Mouse (Mus musculus) frontal cortex, postnatal 36 days (tissue): ENCODE measurements at regions not wholly inside any gene's neighbourhood (a gene's known extent, or its start where the extent isn't known, plus 50 kb on each side); places are given as distances from the start of the nearest gene placed in this dataset.

Source experiments
- DNase-seq, 2 experiments: peaks; one replicate each; pipeline ENCODE4 v3.0.0; 2022; ENCODE audit warnings: low spot score in 2 of 2

GRCm38 (mm10) chr8:36304809-36305208 lies 539.2 kb downstream of the Gm19410 start:
- DNase-seq: no peak

- DNase-seq: no peak
Measured at GRCm38 (mm10) chr8:36306336-36306735, 540.7 kb downstream of the Gm19410 start.

- DNase-seq: no peak
Measured at GRCm38 (mm10) chr8:36307496-36307895, 541.9 kb downstream of the Gm19410 start.

GRCm38 (mm10) chr8:36308056-36308455 lies 542.5 kb downstream of the Gm19410 start:
- no peak for DNase-seq

GRCm38 (mm10) chr8:36309326-36309725 lies 543.7 kb downstream of the Gm19410 start:
- no peak for DNase-seq

- no peak for DNase-seq
Measured at GRCm38 (mm10) chr8:36309952-36310351, 544.4 kb downstream of the Gm19410 start.

- no peak for DNase-seq
Measured at GRCm38 (mm10) chr8:36311734-36312133, 546.1 kb downstream of the Gm19410 start.

GRCm38 (mm10) chr8:36312963-36313362 lies 547.4 kb downstream of the Gm19410 start:
- DNase-seq: no peak

GRCm38 (mm10) chr8:36318396-36318795 lies 552.8 kb downstream of the Gm19410 start:
- no peak for DNase-seq

GRCm38 (mm10) chr8:36318884-36319283 lies 553.3 kb downstream of the Gm19410 start:
- no peak for DNase-seq

- no peak for DNase-seq
Measured at GRCm38 (mm10) chr8:36319314-36319959, 553.8 kb downstream of the Gm19410 start.

GRCm38 (mm10) chr8:36322125-36322524 lies 556.5 kb downstream of the Gm19410 start:
- no peak for DNase-seq

- DNase-seq: no peak
Measured at GRCm38 (mm10) chr8:36322578-36322977, 557.0 kb downstream of the Gm19410 start.

GRCm38 (mm10) chr8:36338628-36339027 lies 573.0 kb downstream of the Gm19410 start:
- DNase-seq: no peak

- DNase-seq: no peak
Measured at GRCm38 (mm10) chr8:36339449-36339848, 573.9 kb downstream of the Gm19410 start.

GRCm38 (mm10) chr8:36340454-36340853 lies 574.9 kb downstream of the Gm19410 start:
- no peak for DNase-seq

- no peak for DNase-seq
Measured at GRCm38 (mm10) chr8:36341965-36342364, 576.4 kb downstream of the Gm19410 start.

GRCm38 (mm10) chr8:36342650-36343049 lies 577.1 kb downstream of the Gm19410 start:
- DNase-seq: no peak

GRCm38 (mm10) chr8:36346682-36347324 lies 581.2 kb downstream of the Gm19410 start:
- peak; percentile 67 to 84 for DNase-seq

GRCm38 (mm10) chr8:36348067-36348466 lies 582.5 kb downstream of the Gm19410 start:
- DNase-seq: no peak

- DNase-seq: no peak
Measured at GRCm38 (mm10) chr8:36354926-36355325, 589.3 kb downstream of the Gm19410 start.

GRCm38 (mm10) chr8:36358998-36359397 lies 593.4 kb downstream of the Gm19410 start:
- DNase-seq: no peak

GRCm38 (mm10) chr8:36361255-36361654 lies 595.7 kb downstream of the Gm19410 start:
- DNase-seq: peak; percentile 60 to 86

- no peak for DNase-seq
Measured at GRCm38 (mm10) chr8:36361818-36362217, 596.2 kb downstream of the Gm19410 start.
